Mouse (Mus musculus) heart, adult 8-10 months (tissue): ENCODE data around the gene Rasa4. TPM values are rescaled to one million over a fixed set of nuclear protein-coding genes. Genes with fewer than 3 reads are reported as not detected.

Experiments
- DNase-seq: peaks from one replicate; pipeline ENCODE4 v3.0.0; 2022; ENCODE audit warnings: low spot score
- total RNA-seq, 4 experiments: library from RNA; stranded (reverse); gene quantifications; 2 replicates each; pipeline ENCODE4 v1.2.4; 2022

Gene Rasa4
- total RNA-seq, 4 experiments from 2014 or later, result 6.6 to 7.6 (median 6.9) TPM

DNA sequence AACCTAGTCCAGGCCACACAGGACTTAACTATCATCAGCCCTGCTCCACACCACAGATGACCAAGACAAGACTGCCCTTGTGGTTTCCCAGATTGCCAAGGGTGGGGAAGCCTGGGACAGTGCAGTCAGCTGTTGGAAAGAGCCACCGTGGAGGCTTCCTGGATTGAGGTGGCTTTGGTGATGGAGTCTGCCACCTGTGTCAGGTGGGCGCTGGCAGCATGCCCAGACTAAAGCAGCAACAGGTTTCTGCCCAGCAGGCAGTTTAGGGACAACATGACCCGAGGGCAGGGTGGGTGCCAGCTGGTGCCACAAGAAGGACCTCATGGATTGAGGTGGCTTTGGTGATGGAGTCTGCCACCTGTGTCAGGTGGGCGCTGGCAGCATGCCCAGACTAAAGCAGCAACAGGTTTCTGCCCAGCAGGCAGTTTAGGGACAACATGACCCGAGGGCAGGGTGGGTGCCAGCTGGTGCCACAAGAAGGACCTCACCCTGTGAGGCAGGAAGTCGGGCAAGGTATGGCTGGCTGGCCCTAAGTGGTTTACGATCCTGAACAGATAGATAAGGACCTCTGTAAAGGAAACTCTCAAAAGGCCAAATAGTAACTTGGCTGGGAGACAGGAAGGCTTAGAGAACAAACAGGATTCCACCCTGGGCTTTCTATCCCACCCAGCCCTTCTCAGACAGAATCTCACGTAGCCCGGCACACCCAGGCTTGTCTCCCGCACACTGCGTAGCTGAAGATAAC is 17.1 kb upstream of the Rasa4 start:
- peak; percentile 18 for DNase-seq

DNA sequence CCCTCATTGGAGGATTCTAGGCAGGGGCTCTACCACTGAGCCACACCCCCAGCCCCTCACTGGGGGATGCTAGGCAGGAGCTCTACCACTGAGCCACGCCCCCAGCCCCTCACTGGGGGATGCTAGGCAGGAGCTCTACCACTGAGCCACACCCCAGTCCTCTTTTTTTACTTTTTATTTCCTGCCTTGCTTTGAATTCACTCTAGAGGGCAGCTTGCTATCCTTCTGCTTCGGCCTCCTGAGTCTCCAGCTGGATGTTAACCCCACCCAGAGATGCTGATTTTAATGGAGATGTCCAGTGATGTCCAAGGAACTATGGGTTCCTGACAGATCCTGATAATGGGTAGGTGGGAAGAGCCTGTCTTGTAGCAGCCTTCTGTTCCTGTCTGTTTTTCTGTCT is 14.3 kb upstream of the Rasa4 start:
- DNase-seq, result no peak

DNA sequence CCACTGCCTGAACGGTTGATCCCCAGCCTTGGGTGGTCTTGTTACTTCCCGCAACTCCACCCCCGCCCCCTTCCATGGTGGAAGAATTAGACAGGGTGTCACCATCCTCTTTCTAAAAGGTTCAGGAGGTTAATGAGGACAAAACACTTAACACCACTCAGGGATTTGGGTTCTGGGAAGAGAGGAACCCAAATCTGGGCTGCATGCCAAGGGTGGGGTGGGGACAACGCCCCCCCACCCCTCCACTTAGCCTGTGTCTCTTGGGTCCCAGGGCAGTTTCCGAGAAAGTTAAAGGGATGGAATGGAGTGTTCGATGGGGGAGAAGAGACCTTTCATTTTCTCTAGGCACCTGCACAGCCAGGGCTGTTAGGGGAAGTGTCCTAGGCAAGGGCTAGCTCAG is 10.7 kb upstream of the Rasa4 start:
- no peak for DNase-seq

DNA sequence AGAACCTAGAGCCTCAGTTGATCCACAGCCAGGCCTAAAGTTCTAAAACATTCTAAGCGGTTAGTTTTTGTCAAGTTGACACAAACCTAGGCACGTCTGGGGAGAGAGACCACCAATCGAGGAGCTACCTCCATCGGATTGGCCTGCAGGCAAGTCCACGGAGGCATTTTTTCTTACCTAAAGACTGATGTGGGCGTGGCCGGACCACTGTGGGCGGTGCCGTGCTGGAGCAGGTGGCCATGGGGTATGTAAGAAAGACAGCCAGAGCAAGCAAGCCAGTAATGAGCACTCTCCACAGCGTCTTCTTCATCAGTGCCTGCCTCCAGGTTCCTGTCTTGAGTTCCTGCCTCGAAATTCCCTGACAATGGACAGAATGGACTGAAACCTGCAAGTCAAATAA is 10.2 kb upstream of the Rasa4 start:
- no peak for DNase-seq

DNA sequence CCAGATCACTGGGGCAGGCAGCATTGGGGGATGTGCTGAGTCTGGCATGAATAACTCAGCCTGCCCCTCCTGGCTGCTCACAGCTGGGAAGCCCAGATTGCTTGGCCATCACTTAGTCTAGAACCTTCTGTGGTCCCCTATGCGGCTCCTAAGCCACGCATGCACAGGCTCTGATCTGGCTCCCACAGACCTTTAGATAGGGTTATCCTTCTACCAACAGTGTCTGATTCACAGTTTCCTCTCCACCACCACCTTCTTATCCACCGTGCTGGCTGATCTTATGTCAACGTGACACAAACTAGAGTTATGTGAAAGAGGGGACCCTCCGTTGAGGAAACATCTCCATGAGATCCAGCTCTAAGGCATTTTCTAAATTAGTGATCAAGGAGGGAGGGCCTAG is 8.6 kb upstream of the Rasa4 start:
- DNase-seq, result no peak

DNA sequence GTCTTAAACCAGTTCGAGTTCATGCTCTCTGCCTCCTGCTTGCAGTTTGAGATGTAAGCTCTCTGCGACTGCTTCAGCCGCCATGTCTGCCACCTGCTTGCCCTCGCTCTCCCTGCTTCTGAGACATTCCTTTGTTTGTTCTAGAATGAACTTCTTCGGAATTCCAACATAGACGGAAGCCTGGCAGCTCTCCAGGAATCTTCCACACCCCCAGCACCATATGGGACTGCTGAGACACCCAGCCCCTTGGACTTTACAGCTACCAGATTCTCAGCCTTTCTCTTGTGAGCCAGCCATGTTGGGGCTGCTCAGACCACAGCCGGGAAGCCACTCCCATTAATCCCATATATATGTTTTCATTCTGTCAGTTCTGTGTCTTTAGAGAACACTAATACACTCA is 7.4 kb upstream of the Rasa4 start:
- DNase-seq, result no peak

DNA sequence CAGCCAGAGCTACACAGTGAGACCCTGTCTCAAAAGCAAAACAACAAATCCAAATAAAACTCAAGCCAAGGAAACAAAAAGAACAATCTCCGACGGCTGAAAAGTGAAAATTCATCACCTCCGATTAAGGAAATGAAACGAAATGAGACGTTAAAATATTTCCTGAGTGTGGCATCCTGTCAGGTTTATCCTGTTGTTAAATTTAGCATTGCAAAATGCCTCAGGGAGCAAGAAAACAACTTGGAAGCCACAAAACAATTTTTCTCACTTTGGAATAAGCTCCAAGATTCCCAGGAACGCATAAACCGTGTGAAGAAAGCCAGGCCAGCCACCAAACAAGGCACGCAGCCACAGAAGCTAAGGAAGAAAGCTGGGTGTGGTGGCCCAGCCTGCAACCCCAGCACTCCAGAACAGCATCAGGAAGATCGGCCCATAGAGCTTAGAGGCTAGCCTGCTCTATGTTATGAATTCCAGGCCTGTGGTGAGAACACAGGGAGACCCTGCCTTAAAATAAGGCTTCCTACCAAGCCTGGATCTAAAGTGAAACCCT is 6.6 kb upstream of the Rasa4 start:
- peak; percentile 48 for DNase-seq

DNA sequence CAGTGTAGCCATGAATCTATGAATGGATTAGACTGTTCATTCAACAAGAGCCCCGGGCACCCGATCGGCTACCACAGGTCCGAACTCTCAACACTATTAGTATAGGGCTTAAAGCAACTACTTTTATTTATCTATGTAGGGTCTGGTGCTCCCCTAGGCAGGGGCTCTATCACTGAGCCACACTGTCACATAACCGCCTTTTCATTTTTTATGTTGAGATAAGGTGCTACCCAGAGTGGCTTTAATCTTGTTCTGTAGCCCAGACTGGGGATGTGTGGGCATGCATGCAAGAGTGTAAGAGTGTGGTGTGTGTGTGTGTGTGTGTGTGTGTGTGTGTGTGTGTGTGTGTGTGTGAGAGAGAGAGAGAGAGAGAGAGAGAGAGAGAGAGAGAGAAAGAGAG is 5.6 kb upstream of the Rasa4 start:
- no peak for DNase-seq

DNA sequence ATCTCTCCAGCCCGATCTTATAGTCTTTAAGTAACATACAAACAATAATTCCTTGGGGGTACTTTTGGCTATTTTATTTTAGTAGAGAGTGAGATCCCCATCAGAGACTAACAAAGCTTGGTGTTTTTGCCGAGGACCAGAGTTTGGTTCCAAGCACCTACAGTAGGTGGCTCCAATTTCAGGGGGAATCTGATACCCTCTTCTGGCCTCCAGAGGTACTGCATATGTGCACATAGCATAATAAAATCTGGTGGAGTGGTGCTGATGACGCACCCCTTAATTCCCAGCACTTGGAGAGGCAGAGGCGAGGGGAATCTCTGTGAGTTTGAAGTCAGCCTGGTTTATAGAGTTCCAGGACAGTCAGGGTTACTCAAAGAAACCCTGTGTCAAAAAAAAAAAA is 1.4 kb upstream of the Rasa4 start:
- DNase-seq, result no peak

DNA sequence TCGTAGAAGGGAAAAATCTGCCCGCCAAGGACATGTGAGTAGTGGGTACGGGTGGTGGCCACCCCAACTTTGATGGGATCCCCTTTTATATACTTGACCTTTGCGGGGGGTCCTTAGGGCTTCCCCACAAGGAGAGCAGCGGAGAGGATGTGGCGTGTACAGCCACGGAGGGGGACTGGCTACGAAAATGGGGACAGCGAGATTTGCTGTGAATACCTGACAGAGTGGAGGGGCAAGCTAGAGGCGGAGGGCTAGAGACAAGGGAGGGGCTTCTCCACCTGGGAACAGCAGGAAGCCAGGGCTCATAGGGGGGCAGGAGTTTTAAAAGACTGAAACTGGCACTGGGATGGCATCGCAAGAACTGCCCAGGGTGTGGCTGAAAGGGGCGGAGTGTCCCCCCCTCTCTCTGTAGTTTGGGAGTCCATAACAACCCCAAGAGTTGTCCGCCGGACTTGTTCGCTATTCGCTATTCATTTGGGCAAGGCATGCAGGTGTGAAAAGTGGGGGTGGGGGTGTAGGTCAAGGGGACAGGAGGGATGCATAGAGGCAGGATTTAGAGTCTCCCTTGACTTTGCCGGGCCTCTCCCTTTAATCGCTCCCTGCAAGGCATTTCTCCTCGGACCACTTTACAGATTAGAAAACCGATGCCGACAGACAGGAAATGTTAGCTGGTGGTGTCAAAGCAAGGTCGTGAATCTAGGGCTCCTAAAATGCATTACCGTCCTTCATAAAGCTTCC is 597 bp downstream of the Rasa4 start:
- DNase-seq, result no peak

DNA sequence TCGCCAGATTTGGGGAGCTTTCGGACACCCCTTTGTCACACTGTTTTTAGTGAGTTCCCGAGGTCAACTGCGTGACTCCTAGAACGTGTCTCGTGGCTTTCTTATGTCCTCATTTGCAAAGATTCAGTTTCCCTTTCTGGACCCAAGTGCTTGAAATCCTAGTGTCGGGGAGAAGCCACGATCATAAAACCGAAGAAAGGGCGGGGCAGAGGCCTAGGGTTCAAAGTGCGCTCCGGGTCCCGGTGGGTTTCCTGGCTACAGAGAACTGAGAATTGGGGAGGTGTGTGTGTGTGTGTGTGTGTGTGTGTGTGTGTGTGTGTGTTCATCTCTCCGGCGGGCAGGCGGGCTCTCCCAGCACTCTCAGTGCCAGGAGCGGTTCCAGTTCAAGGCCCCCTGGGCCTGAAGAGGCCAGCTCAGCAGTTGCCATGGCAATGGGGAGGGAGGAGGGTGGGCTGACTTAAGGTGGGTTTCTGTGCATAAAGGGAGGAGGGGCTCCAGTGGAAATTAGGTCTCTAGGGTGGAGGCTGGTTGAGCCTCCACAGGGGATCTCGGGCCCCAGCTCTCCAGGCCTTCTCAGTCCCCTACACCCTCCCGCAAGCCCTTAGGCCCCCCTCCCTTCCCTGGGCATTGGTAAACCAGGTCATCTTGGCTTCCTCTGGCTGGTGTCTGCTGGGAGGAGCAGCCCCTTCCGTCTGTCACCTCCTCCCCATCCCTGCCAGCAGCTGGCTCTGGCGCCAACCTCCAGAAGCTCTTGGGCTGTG is 1.4 kb downstream of the Rasa4 start:
- DNase-seq, result no peak

DNA sequence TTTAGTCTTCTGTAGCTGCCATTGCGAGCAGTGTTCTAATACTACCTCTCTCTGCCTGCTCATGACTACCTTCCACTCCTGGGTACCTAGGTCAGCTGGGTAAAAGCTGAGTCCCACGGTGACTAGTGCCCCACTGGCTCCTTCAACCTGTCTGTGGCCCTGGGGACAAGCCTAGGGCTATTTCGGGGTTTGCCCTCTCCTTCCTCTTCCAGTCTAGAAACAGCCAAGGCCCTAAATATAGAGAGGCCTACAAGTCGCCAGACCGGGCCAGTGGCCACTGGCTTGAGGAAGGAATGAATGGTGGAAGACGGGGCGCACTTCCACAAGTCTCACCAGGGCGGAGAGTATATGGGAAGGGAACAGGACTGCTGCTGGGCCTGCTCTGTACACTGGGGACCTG is 2.6 kb downstream of the Rasa4 start:
- DNase-seq, result no peak

DNA sequence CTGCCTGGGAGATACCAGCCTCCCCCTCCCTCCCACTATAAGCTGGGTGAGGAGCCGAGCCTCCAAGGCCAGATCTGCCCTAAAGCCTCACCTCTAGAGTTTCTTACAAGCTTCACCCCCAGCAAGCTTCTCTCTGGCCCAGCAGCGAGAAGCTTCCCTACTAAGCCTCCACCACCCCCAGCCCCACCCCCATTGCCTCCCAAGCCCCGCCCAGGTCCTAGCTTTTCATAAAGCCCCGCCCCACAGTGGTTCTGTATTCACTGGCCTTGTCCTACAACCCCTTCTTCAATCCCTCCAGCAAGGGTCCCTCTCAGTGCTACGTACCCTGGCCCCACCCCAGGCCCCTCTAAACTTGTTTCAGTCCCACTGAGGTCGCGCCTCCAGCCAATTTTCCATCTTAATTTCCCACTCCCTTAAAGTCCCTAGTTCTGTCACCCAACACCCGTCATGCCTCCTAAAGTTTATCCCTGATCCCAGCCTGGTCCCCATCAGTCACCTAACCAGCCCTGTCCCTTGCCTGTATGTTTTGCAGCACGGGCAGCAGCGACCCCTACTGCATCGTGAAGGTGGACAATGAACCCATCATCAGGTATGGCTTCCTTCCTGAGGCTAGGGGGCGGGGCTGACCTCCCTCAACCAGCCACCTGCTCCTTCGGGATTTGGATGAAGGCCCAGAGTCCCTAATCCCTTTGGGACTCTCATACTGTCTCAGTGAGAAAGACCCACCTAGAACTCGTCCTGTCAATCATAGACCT is 5.3 kb downstream of the Rasa4 start:
- no peak for DNase-seq

DNA sequence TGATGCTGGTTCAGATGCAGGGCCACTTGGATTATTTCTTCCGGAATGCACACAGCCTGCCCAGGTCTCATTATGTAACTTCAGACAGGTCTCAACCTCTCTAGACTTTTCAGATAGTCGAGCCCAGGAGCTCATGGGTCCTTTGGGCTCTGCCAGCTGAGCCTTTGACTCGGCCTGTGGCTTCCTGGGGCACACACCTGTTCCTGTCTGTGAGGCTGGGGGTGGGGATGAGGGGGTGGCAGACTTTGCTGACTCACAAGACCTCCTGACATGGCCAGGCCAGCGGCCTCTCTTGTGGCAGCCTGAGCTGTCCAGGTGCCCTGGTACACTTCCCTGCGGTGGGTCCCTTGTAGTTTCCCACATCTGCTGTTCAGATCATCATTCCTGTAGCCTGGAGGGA is 8.2 kb downstream of the Rasa4 start:
- DNase-seq, result no peak

DNA sequence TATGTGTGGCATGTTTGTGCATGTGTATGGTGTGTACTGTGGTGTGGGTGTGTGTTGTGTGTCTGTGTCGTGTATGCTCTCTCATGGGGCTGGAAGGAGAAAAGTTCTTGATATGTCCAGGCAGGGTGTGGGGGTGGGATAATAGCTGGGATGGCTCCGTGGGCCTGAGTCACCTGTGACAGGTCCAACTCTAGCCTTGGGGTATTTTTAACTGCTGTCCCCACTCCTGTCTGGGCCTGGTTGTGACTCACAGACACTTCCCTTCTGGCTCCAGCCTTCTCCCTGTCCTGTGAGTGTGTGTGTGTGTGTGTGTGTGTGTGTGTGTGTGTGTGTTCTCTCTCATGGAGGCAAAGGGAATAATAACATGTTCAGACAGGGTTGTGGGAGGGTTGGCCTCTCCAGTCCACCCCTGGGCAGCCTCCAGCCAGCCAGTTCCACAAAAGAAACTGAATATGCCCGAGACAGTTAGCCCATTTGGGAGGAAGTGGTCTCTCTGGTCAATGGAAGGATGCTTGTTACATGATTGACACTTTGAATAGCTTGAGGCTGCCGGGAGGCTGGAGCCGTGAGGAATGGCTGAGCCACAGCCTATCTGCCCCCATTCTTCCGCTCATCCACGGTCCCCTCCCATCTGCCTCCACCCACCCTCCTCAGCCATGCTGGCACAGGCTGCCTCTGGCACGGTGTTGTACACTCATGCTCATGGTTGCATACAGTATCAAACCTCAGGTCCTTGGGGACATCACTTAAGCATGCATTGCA is 10.7 kb downstream of the Rasa4 start:
- DNase-seq, result no peak

DNA sequence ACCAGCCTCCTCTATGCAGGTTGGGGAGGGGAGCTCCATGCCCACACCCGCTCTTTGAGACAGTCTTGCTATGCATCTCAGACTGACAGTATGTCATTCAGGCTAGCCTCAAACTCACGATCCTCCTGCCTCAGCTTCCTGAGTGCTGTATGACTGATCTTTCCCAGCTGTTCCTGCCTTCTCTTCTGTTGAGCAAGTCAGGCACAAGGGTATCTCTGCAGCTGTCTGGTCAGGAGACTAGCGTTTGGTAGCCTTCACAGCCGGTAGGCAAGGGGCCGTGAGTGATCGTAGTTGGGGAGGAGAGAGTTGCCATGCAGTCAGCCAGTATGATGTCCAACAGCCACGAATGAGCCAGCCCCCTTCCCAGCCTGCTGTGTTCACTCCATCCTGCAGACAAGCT is 11.4 kb downstream of the Rasa4 start:
- no peak for DNase-seq

DNA sequence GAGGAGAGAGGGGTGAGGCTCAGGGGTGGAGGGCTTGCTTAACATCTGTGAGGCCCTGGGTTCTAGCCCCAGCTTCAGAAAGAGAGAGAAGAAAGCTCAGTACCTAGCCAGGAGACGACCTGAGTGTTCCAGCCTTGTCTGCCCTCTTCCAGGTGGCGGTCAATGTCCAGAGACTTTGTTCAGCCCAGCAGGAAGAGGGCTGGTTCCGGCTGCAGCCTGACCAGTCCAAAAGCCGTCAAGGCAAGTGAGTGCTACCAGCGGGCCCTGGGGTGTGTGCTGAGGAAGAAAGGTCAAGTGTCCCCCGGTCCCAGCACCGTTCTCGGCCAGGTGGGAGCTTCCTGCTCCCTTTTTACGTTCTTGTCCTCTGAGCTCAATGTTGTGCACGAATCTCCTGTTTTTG is 14.8 kb downstream of the Rasa4 start:
- DNase-seq, result no peak

DNA sequence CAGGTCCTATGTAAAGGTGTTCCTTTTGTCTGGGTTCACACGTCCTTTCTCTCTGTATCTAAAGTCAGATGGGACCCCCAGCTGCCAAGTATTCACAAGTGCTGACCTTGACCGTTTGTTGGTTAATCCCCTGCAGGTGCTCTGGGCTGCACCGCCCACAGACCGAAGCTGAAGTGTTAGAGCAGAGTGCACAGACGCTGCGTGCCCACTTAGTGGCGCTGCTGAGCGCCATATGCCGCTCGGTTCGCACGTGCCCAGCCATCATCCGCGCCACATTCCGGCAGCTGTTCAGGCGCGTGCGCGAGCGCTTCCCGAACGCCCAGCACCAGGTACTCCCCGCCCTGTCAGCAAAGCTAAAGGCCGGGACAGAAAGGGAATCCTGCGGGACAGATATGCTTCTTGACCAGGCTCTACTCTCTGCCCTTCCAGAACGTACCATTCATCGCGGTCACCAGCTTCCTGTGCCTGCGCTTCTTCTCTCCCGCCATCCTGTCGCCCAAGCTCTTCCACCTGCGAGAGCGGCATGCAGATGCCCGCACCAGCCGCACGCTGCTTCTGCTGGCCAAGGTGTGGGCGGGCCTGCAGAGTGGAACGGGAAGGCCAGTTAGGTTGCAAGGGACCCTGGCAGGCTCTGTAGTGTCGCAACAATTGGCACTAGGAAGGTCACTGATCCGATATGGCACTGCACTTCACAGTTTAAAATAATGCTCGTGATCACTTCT is 18.5 kb downstream of the Rasa4 start:
- no peak for DNase-seq

DNA sequence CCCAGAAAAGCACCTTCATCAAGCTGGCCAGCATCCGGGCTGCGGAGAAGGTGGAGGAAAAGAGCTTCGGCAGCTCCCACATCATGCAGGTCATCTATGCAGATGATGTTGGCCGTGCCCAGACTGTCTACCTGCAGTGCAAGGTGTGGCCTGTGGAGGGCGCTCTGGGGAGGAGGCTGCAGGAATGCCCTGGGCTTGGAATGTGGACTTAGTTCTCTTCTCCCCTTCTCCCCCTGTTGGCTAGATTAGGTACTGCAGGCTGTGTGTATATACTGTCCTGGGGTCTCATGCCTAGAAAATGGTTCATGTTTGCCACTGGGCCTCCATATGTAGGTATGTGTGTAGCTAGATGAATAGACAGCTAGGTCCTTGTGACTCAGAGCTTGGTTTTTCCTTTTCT is 20.8 kb downstream of the Rasa4 start:
- DNase-seq, result no peak

DNA sequence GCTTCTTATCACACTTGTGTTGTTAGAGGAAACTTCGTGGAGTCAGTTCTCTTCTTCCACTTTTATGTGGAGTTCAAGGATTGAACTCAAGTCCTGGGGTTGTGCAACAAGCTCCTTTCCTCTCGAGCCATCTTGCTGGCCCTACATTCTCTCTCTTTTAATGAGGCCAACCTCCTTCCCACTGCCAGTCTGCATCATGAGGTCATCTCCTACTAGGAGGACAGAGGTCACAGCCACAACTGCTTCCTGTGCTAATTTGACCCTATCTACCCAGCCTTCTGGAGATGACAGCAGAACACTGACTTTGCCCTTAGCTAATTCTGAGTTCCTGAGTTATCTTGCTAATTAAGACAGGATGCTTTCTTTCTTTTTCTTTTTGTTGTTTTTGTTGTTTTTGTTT is 24.8 kb downstream of the Rasa4 start:
- DNase-seq, result no peak
